Mouse (Mus musculus) hindbrain, embryonic 13.5 days (tissue): Measurements from ENCODE around the gene Zfp473. TPM values are rescaled to one million over a fixed set of nuclear protein-coding genes. Genes with fewer than 3 reads are reported as not detected.
"Not testable (repeated sequence)": the region's sequence is repeated elsewhere in the genome, so short reads cannot be mapped to it uniquely, and the experiment has no call there.

Experiments used
- ATAC-seq: fragments of 200-750 bp; cut with Nextera tagmentation; 2 replicates; pipeline ENCODE4 v1.8.0; 2017; ENCODE audit warnings: moderate TSS enrichment; ENCODE audit not compliant: low FRiP score
- H3K27ac ChIP-seq: fragments of 300-500 bp; sonication (generic); 2 replicates; pipeline ENCODE4 v1.5.1; 2015; ENCODE audit warnings: inconsistent platforms, mild to moderate bottlenecking, moderate library complexity
- H3K27me3 ChIP-seq: fragments of 300-500 bp; sonication (generic); 2 replicates; pipeline ENCODE4 v1.6.1; 2015; ENCODE audit warnings: mild to moderate bottlenecking, inconsistent platforms
- H3K36me3 ChIP-seq: fragments of 300-500 bp; sonication (generic); 2 replicates; pipeline ENCODE4 v1.6.1; 2015; ENCODE audit warnings: mild to moderate bottlenecking, inconsistent platforms
- H3K4me1 ChIP-seq: fragments of 300-500 bp; sonication (generic); replicated peaks from 2 replicates; pipeline ENCODE4 v1.6.1; 2015; ENCODE audit warnings: inconsistent platforms
- H3K4me2 ChIP-seq: fragments of 300-500 bp; sonication (generic); 2 replicates; pipeline ENCODE4 v1.6.1; 2015; ENCODE audit warnings: inconsistent platforms, mild to moderate bottlenecking, moderate library complexity
- H3K4me3 ChIP-seq: fragments of 300-500 bp; sonication (generic); 2 replicates; pipeline ENCODE4 v1.5.1; 2015; ENCODE audit warnings: mild to moderate bottlenecking, inconsistent platforms
- H3K9ac ChIP-seq: fragments of 300-500 bp; sonication (generic); 2 replicates; pipeline ENCODE4 v1.6.1; 2015; ENCODE audit warnings: mild to moderate bottlenecking, inconsistent platforms
- H3K9me3 ChIP-seq: fragments of 300-500 bp; sonication (generic); 2 replicates; pipeline ENCODE4 v1.6.1; 2016; ENCODE audit warnings: inconsistent platforms
- WGBS: fragments of 180-500 bp; shearing (Covaris S2); methylation state at CpG from one replicate; pipeline ENCODE4 v1.1.7; 2015; 5-methylcytosine and 5-hydroxymethylcytosine counted together
- polyA plus RNA-seq: library from polyadenylated mRNA; unstranded; fragments of >200 nt; fragmentation: Nextera tagmentation; extraction: Ambion mirVana; gene quantifications from 2 replicates; pipeline ENCODE4 v1.2.1, GENCODE M21; 2015

Gene Zfp473
- polyA plus RNA-seq, 1 experiment from 2014 or later, result 0.78 TPM

DNA sequence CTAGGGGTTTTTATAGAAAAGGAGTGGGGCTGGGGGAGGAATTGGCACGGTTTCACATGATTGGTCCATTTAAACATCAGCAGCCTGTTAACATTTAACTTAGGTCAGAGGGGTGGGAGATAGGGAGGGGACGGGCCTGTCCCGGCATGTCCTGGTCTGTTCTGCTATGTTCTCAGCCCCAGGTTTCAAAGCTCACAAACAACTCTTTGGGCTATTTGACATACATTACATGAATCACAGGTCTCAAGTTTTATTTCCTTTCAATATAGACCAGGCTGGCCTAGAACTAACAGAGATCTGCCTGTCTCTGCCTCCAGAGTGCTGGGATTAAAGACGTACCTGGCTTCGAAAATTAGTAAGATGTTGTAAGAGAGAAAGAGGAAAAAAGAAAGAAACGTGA lies 42.8 kb downstream of the Zfp473 start:
- H3K4me2 ChIP-seq, H3K4me1 ChIP-seq, H3K36me3 ChIP-seq, H3K4me3 ChIP-seq, H3K27ac ChIP-seq, H3K27me3 ChIP-seq, H3K9me3 ChIP-seq, H3K9ac ChIP-seq, ATAC-seq: not testable (repeated sequence)
- 88% methylated on average over 6 of the region's 6 CpGs for WGBS

DNA sequence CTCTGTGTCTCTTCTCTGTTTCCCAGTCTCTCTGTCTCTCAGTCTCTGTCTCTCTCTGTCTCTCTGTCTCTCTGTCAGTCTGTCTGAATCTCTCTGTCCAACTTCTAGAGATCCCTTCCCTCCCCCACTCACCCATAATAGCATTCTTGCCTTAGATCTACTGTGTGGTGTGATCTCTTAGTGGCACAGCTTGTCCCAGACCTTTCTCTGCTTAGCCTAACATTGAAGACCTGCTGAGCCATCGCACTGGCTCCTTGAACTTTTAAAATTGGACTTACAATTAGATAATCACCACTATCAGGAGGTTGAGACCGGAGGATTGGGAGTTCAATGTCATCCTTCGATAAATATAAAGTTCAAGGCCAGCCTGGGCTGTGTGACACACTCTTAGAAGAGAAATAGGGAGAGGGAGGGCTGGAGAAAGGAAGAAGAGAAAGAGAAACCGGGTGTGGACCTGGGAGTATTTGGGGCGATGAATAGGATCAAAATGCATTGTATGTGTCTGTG lies 43.6 kb downstream of the Zfp473 start:
- no peak overlapping the region for H3K9ac ChIP-seq
- no peaks in the 10 kb centered on the region for H3K9me3 ChIP-seq
- no peak for ATAC-seq
- no peak overlapping the region for H3K27ac ChIP-seq
- no peaks in the 10 kb centered on the region for H3K36me3 ChIP-seq
- H3K4me1 ChIP-seq, result no peaks in the 10 kb centered on the region
- H3K27me3 ChIP-seq, result no peaks in the 10 kb centered on the region
- WGBS, result 94% methylated on average over 5 of the region's 5 CpGs
- H3K4me2 ChIP-seq, result no peak overlapping the region
- no peak overlapping the region for H3K4me3 ChIP-seq

DNA sequence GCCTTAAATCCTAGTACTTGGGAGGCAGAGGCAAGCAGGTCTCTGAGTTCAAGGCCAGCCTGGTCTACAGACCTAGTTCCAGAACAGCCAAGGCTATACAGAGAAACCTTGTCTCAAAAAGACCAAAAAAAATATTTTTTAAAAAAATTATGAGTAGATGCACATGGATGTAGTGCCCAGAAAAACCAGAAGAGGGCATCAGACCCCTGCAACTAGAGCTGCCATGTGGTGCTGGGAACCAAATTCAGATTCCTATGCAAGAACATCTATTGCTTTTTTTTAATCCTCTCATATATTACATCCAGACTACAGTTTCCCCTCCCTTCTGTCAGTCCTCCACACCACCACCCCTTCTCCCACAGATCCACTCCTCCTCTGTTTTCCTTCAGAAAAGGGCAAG lies 44.5 kb downstream of the Zfp473 start:
- ATAC-seq, result no peak
- H3K36me3 ChIP-seq, result no peaks in the 10 kb centered on the region
- H3K4me1 ChIP-seq, result no peaks in the 10 kb centered on the region

DNA sequence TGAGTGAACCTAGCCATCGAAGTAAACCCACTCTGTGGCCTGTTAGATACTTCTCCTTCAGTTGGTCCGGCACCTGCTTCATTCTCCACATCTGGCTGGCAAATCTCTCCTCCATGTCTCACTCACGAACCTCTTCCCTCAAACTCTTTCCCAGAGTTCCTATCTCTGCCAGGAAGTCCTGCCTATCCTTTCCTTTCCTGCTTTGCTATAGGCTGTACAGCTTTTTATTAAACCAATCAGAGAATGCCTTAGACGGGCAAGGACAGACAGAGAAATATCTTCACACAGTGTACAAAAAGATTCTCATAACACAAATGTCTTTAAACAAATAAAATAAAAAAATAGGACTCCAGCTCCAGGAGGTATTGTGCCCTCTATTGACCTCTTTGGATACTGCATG lies 45.8 kb downstream of the Zfp473 start:
- ATAC-seq, result no peak
- Histone ChIP-seq H3K4me3 (no peak overlapping the region), H3K4me2 (no peak overlapping the region), H3K27me3 (no peaks in the 10 kb centered on the region), H3K36me3 (no peaks in the 10 kb centered on the region), H3K9ac (no peak overlapping the region), H3K4me1 (no peaks in the 10 kb centered on the region), H3K27ac (no peak overlapping the region), H3K9me3 (no peaks in the 10 kb centered on the region)
- 90% methylated on average over 4 of the region's 4 CpGs for WGBS

More for the DNA sequence above, 44.5 kb downstream of the Zfp473 start:
- Histone ChIP-seq H3K4me2 (no peak overlapping the region), H3K9me3 (no peaks in the 10 kb centered on the region), H3K4me3 (no peak overlapping the region), H3K27me3 (no peaks in the 10 kb centered on the region), H3K9ac (no peak overlapping the region), H3K27ac (no peak overlapping the region)

DNA sequence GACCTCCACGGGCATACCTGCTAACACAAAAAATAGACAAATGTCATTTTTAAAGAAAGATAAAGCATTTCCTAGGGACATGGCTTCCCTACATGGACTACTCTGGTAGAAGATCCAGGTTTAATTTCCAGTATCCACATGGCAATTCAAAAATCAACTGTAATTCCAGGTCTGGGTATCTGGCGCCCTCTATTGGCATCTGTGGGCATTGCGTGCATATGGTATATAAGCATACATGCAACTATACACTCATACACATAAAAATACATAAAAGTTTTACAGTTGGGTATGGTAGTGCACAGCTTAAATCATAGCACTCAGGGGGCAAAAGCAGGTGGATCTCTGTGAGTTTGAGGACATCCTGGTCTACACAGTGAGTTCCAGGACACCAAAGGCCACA lies 46.5 kb downstream of the Zfp473 start:
- Histone ChIP-seq H3K4me1 (no peaks in the 10 kb centered on the region), H3K27ac (no peak overlapping the region), H3K9me3 (no peaks in the 10 kb centered on the region), H3K4me3 (no peak overlapping the region), H3K4me2 (no peak overlapping the region), H3K9ac (no peak overlapping the region), H3K27me3 (no peaks in the 10 kb centered on the region), H3K36me3 (no peaks in the 10 kb centered on the region)
- no peak for ATAC-seq
- WGBS, result 54% methylated on average over 3 of the region's 3 CpGs

DNA sequence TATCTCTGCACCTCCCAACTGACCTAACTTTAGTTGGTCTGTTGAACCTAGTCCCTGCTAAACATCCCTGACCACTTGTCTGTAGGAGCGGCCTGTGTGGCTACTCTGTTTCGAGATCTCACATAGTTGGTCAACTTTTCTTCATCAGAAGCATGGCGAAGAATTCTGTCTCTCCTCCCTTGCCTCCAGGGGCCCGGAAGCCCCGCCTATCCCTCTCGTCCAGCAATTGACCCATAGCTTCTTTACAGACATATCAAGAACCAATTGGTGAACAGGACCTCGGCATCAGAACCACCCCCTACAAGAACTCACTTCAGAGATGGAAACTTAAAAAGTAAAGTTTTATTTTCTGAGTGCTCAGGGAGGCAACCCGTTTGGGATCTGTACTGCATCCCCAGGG lies 47.9 kb downstream of the Zfp473 start:
- Histone ChIP-seq H3K36me3 (no peaks in the 10 kb centered on the region), H3K27me3 (0 out of 2 replicates have a peak, but pooled peaks cover under 1% of the 10 kb centered on the region), H3K4me1 (no peaks in the 10 kb centered on the region), H3K4me3 (no peak overlapping the region), H3K9me3 (no peaks in the 10 kb centered on the region), H3K27ac (no peak overlapping the region), H3K9ac (no peak overlapping the region), H3K4me2 (no peak overlapping the region)
- WGBS, result 84% methylated on average over 8 of the region's 8 CpGs
- ATAC-seq, result no peak

DNA sequence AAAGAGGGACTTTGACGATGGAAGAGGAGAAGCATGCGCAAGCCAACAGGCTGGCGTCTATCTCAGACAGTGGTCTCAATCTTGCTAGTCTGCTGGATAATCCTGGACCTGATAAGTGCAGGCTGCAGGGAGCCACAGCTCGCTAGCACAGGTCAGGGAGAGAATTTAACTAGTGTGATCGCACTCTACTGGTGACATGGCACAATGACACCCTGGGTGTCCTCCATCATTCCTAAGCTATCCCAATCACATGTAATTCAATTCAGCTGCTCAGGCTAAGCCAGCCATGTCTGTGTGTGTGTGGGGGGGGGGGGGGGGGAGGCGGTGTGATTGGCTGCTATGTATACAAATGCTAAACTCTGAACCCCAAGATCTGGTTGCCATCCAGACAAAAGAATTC lies 48.9 kb downstream of the Zfp473 start:
- Histone ChIP-seq H3K36me3 (no peaks in the 10 kb centered on the region), H3K4me3 (no peak overlapping the region), H3K4me2 (no peak overlapping the region), H3K27ac (no peak overlapping the region), H3K9ac (no peak overlapping the region), H3K4me1 (peaks cover 8% of the 10 kb centered on the region), H3K27me3 (peaks cover 5% of the 10 kb centered on the region), H3K9me3 (no peaks in the 10 kb centered on the region)
- WGBS, result 6% methylated on average over 6 of the region's 6 CpGs
- ATAC-seq, result peak; percentile 72

DNA sequence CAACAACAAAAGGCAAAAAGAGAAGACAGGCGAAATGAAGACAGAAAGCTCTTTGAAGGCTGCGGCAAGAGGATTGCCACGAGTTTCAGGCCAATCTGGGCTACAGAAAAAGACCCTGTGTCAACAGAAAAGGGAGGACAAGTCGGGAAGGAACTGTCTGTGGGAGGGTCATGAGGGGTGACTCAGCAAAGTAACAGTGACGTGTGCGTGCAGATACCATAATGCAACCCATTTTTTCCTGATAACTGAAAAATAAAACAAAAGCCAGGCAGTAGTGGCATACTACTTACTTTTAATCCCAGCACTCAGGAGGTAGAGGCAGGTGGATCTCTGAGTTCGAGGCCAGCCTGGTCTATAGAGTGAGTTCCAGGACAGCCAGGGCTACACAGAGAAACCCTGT lies 52.9 kb downstream of the Zfp473 start:
- H3K27me3 ChIP-seq, result peaks cover 8% of the 10 kb centered on the region
- no peak overlapping the region for H3K4me3 ChIP-seq
- 62% methylated on average over 7 of the region's 7 CpGs for WGBS
- no peaks in the 10 kb centered on the region for H3K9me3 ChIP-seq
- no peak overlapping the region for H3K27ac ChIP-seq
- no peak overlapping the region for H3K4me2 ChIP-seq
- no peak for ATAC-seq
- no peak overlapping the region for H3K9ac ChIP-seq
- no peaks in the 10 kb centered on the region for H3K36me3 ChIP-seq
- peaks cover 11% of the 10 kb centered on the region for H3K4me1 ChIP-seq

DNA sequence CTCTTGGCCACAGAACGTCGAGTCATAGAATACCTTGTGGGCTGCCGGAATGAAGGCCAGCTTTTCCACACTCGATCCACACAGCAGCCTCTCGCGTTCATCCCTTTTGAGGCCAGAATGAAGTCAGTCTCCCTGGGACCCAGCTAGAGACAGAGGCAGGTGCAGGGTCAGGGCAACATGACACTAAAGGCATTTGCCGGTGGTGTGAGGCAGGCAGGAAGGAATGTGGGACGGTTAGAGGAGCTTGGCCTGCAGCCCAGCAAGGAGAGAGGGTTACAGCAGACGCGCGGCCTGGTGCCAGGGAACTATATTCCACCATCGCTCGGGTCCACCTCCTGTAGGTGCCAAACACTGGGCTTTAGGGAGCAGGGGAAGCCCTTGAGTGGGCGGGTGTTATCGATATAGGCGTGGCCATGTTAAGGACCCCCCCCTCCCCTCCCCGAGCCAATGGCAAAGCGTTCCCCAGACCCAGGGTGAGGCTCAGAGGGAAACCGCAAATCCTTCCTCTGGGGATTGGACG lies 53.6 kb downstream of the Zfp473 start:
- Histone ChIP-seq H3K4me3 (no peak overlapping the region), H3K9me3 (no peaks in the 10 kb centered on the region), H3K27ac (no peak overlapping the region; the same call in 1 of the 2 replicates), H3K27me3 (peaks cover 8% of the 10 kb centered on the region), H3K4me1 (peaks cover 11% of the 10 kb centered on the region), H3K9ac (no peak overlapping the region), H3K4me2 (no peak overlapping the region), H3K36me3 (no peaks in the 10 kb centered on the region)
- ATAC-seq, result peak; percentile 43; the same call in 1 of the 2 replicates
- 16% methylated on average over 20 of the region's 20 CpGs for WGBS

DNA sequence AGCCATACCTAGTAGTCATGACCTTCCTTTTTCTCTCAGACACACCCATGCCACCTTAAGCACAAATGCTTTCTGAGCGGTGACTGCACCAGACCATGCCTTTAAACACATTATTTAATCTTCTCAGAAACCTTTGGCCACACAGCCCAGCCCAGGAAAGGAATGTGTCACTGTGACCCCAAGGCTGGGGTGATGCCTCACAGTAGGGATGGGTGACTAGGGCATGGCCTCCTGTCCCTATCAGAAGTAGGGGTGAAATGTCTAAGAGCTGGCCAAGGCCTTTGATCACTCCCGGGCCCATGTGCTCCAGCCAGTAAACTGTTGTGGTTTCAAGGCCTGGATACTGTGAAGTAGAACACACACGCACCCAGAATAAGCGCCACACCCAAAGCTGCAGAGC lies 55.6 kb downstream of the Zfp473 start:
- ATAC-seq, result no peak
- Histone ChIP-seq H3K36me3 (no peaks in the 10 kb centered on the region), H3K4me1 (peaks cover 11% of the 10 kb centered on the region), H3K4me3 (no peak overlapping the region), H3K9me3 (no peaks in the 10 kb centered on the region), H3K9ac (no peak overlapping the region), H3K27me3 (peaks cover 8% of the 10 kb centered on the region), H3K27ac (no peak overlapping the region), H3K4me2 (no peak overlapping the region)
- WGBS, result 87% methylated on average over 4 of the region's 4 CpGs

DNA sequence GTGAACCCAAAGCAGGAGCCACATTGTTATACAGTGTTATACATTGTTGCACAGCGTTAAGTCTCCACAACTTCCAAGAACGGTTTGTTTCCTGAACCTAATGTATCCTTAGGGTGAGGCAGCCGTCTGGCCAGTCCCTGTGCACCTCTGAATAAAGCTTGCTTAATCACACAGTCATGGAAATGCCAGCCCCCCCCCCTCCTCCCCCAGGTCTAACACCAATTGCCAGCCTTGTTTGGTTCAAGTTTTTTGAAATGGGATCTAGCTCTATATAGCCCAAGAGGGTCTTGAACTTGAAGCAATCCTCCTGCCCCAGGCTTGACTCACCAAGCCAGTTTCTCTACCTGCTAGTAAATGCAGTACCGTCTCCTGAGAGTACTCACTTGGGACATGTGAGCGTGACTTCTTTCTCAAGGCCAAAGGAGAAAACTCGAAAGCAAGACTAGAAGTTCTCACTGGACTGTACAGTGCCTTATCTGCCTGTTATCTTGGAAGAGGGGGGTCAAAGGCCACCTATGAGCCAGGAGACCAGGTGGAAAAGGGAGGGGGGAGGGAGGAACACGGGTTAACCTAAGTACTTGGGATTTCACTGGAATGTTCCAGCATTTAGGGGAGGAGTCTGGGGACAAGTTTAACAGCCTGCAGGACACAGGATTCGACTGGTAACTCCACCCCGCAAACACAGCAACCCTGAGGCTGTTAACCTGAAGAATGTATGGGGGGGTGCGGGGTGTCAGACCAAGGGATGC lies 57.2 kb downstream of the Zfp473 start:
- no peak overlapping the region for H3K4me2 ChIP-seq
- no peak overlapping the region for H3K9ac ChIP-seq
- no peak overlapping the region for H3K4me3 ChIP-seq
- no peaks in the 10 kb centered on the region for H3K36me3 ChIP-seq
- H3K9me3 ChIP-seq, result no peaks in the 10 kb centered on the region
- WGBS, result 76% methylated on average over 10 of the region's 10 CpGs
- H3K27me3 ChIP-seq, result peaks cover 8% of the 10 kb centered on the region
- H3K4me1 ChIP-seq, result peaks cover 11% of the 10 kb centered on the region
- H3K27ac ChIP-seq, result no peak overlapping the region
- ATAC-seq, result no peak

DNA sequence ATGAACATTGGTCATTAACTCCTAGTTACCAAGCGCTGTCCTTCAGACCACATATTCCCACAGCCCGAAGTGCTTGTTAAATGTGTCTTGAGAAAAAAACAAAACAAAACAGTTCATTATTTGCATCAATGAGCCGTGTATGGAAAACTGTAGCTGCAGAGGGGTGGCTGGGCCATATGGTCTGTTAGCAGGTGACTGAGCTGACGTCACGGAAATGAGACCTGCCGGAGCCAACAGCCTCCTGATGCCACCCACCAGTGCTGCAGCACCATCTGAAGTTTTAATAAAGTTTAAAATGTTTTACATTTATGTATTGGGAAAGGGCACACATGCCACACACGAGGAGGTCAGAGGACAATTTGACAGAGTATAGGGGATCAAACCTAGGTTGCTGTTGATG lies 61.5 kb downstream of the Zfp473 start:
- H3K36me3 ChIP-seq, result no peaks in the 10 kb centered on the region
- H3K27me3 ChIP-seq, result no peaks in the 10 kb centered on the region
- WGBS, result 86% methylated on average over 7 of the region's 7 CpGs
- no peak overlapping the region for H3K9ac ChIP-seq
- peaks cover 13% of the 10 kb centered on the region for H3K4me1 ChIP-seq
- no peaks in the 10 kb centered on the region for H3K9me3 ChIP-seq
- H3K27ac ChIP-seq, result no peak overlapping the region
- no peak overlapping the region for H3K4me3 ChIP-seq
- ATAC-seq, result no peak
- no peak overlapping the region for H3K4me2 ChIP-seq

DNA sequence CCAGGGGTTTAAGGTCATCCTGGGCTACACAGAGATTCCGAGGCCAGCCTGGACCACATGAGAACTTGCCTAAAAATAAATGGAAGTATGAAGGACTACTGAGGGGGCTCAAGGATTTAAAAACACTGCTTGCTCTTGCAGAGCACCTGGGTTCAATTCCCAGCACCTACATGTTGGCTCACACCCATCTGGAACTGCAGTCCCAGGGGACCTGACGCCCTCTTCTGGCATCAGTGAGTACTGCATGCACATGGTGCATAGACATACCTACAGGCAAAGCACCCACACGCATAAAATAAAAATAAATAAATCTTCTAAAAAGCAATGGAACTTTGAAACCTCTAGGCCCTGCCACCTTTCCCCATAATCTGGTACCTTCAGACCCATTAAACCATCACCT lies 62.0 kb downstream of the Zfp473 start:
- Histone ChIP-seq H3K36me3 (no peaks in the 10 kb centered on the region), H3K9me3 (no peaks in the 10 kb centered on the region), H3K27me3 (no peaks in the 10 kb centered on the region), H3K4me3 (no peak overlapping the region), H3K9ac (no peak overlapping the region), H3K4me2 (no peak overlapping the region), H3K4me1 (peaks cover 13% of the 10 kb centered on the region), H3K27ac (no peak overlapping the region)
- WGBS, result 72% methylated on average over 3 of the region's 3 CpGs
- no peak for ATAC-seq
